Mouse (Mus musculus) thymus, postnatal 4 days (tissue): ENCODE data around the gene Zfp956.
"Not testable (repeated sequence)": the region's sequence is repeated elsewhere in the genome, so short reads cannot be mapped to it uniquely, and the experiment has no call there.

Experiments
- DNase-seq: peaks from one replicate; pipeline ENCODE4 v3.0.0; 2021

Gene Zfp956

GRCm38 (mm10) chr6:47953191-47953726 lies at the start of gene Zfp956:
Gene Zfp956, plus strand, starts transcription at chr6:47953390.
- DNase-seq = peak; percentile 95

- DNase-seq = no peak
Observed at GRCm38 (mm10) chr6:47903587-47903986, 49.6 kb upstream of the Zfp956 start.

GRCm38 (mm10) chr6:47904361-47904760 lies 48.8 kb upstream of the Zfp956 start:
- DNase-seq = no peak

DNA sequence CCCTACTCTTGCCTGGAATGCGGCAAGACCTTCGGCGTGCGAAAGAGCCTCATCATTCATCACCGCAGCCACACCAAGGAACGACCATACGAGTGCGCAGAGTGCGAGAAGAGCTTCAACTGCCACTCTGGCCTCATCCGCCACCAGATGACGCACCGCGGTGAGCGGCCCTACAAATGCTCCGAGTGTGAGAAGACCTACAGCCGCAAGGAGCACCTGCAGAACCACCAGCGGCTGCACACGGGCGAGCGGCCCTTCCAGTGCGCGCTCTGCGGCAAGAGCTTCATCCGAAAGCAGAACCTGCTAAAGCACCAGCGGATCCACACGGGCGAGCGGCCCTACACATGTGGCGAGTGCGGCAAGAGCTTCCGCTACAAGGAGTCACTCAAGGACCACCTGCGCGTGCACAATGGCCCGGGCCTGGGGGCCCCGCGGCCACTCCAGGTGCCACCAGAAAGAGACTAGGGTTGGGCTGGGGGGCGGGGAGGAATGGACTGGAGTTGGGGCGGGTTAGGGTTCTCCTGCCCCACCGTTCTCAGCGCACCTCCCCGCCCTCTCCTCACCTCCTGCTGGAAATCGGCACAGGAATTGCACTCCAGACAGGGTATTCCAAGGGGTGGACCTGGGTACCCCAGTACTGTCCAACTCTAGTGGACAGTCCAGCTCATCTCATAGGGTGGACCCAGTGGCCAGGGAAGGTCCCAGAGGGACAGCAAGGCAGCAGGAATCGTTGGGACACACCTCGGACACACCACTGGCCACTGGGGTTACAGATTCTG lies 48.1 kb upstream of the Zfp956 start:
- DNase-seq = no peak

DNA sequence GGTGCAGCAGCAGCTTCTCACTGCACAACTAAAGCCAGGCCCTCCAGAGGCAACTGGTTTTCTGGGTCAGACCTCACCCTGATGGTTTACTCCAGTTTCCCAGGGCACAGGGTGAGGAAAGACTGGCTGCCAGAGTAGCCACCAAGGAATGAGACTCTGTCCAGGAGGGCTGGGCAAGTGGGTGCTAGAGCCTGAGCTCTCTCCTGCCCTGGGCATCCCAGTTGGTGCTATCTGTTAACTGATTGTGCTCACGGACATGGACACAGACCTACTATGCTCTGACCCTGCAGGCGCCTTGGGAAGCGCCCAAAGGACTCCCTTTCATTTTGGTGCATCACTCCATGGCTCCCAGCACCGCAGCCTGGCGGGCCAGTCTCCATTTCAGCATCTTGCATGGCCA lies 46.9 kb upstream of the Zfp956 start:
- no peak for DNase-seq

- no peak for DNase-seq
Observed at GRCm38 (mm10) chr6:47909007-47909406, 44.2 kb upstream of the Zfp956 start.

DNA sequence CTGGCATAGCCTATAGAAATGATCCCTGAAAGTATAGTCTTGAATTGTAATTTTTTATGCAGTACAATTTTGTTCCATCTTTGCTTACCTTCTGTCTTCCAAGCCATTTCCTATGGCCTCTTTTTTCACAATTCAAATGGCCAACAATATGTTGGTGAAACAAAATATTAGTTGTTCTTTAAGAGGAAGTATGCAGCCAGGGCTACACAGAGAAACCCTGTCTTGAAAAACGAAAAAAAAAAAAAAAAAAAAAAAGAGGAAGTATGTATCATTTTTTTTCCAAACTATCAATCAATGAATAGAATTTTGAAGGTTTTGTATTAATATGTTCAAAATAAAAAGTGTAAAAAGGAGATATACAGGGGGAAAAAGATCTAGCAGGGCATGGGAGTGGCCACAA lies 41.5 kb upstream of the Zfp956 start:
- no peak for DNase-seq

DNA sequence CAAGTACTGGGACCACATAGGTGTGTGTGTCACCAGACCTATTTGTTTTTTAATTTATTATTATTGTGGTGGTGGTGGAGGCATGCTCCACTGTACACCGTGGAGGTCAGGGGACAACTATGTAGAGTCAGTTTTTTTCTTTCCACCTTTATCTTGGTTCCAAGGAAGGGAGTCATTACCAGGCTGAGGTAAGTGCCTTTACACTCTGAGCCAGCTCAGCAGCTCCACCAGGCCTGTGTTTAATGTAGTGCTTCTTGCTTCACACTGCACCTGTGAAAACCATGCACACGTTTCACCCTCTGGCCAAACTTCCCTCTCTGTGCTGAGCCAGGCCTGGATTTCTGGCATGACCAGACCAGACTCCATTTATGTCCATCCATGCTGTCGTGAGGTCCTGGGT lies 40.2 kb upstream of the Zfp956 start:
- no peak for DNase-seq

DNA sequence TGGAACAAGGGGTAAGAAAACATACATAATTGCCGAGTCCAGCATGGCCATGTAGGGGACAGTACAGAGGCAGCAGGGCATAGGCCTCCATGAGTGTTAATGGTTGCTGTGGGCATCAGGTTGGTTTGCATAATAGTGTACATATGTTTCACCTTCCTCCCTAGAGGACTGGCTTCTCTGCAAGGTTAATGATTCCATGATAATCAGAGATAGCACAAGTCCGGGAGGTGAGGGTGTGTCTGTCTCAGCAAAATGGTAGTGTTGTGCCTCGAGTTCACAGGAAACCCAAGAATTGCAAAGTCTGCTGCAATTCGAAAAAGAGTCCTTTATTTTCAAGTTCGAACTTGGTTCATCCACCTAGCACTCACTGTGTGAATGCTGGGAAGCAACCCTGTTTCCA lies 36.1 kb upstream of the Zfp956 start:
- DNase-seq = no peak

GRCm38 (mm10) chr6:47918768-47919274 lies 34.4 kb upstream of the Zfp956 start:
- DNase-seq = no peak

GRCm38 (mm10) chr6:47919646-47920446 lies 33.3 kb upstream of the Zfp956 start:
- no peak for DNase-seq

DNA sequence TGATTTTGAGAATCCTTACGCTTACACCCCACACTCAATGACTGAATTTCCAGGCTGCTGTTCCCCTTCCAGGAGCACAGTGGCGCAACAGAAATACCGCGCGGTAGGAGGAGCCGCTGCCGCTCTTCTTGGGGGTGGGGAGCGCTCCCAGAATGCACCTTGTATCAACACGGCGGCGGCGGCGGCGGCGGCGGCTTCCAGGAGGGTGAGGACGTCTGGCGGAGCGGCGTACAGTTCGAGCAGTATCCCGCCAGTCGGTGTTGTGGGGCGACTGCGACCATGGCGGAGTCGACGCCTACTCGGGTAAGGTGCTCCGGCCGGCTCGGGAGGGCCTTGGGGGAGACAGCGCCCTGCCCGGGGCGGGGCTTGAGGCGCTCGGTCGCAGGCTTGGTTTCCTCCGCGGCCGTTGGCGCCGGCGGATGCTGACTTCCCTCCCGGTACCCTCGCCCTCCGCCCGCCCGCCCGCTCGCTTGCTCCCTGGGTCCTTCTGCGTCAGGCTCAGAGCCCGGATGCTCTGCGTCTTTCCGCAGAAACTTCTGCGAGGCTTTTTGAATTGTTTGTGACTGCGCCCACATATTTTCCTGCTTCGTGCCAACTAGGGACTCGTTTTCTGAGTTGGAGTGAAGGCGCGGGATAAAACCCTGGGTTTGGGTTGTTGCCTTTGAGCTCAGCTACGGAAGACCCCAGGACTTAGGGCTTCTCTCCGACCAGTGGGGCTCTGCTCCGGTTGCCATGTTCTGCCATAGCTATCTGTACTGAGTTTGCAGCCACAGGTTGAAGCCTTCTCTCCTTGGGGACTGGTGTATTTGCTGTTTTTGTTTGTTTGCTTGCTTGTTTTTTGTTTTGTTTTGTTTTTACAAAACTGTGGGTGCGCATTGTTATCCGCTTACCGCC lies 32.5 kb upstream of the Zfp956 start, which contains the start of gene Zfp212:
TSS of gene Zfp212 (plus strand) at position 30 of the 894 bp plus-strand sequence.
- peak; percentile 92 for DNase-seq

DNA sequence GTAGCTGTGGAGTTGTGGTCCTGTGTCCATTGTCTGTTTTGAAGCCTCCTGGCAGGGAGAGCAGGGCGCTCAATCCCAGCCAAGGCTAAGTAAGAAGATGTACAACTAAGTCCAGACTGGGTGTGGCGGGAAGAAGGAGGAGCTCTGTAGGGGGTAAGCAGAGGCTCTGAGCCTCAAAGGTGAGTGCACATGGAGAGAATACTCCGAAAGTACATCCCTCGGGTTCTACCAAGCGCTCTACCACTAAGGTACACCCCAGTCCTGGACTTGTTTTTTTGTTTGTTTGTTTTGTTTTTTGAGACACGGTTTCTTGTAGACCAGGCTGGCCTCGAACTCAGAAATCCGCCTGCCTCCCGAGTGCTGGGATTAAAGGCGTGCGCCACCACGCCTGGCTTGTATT lies 10.7 kb upstream of the Zfp956 start:
- DNase-seq = no peak

DNA sequence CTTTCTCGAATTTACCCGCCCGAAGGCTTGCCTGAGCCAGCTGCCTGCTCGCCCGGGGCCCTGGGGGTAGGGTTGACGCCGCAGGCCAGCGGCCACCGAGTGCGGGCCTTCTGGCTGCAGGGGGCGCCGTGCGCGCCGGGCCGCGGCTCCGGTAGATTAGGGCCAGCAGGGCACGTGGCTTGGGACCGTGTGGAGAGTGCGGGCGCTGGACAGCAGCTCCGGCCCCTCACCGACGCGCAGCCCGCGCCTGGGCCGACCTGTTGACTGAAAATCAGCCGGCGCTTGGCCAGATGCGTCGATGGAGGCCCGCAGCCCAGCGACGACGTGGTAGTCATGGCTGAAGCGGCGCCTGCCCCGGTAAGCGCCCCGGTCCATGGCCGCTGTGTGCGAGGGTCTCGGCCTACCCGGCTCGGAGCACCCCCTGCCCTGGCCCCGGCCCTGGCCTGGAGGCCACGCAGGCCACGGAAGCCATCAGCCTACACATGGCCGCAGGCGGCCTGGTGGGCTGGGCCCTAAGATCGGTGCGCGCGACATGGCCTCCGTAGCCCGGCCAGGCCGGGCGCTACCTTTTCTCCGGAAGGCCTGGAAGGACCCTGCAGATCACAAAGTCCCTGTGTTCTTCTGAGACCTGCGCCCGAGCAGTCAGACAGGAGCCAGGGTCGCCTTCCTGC lies 10.0 kb upstream of the Zfp956 start:
- peak; percentile 85 for DNase-seq

GRCm38 (mm10) chr6:47943721-47944120 lies 9.5 kb upstream of the Zfp956 start:
- no peak for DNase-seq

GRCm38 (mm10) chr6:47947388-47947787 lies 5.8 kb upstream of the Zfp956 start:
- DNase-seq = no peak

DNA sequence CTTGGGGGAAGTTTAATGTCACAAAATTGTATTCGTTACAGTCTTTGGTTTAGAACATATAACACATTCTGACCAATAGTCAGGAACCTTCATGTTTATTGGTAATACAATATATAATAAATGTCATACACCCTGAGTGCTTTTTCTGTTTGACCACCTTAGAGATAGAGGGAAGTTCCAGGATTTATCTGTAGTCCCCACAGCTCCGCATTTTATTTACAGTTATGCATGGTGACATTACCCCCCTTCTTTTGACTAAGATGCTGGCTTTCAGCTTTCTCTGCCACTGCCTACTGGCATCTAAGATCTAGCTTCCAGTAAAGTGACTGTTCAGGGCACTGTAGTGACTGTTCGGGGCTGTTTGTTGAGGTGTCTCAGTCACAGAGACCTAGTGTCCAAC lies 1.2 kb downstream of the Zfp956 start:
- DNase-seq = no peak

- DNase-seq = no peak
Observed at GRCm38 (mm10) chr6:47957816-47958215, 4.6 kb downstream of the Zfp956 start.

- DNase-seq = no peak
Observed at GRCm38 (mm10) chr6:47960685-47961421, 7.7 kb downstream of the Zfp956 start.

DNA sequence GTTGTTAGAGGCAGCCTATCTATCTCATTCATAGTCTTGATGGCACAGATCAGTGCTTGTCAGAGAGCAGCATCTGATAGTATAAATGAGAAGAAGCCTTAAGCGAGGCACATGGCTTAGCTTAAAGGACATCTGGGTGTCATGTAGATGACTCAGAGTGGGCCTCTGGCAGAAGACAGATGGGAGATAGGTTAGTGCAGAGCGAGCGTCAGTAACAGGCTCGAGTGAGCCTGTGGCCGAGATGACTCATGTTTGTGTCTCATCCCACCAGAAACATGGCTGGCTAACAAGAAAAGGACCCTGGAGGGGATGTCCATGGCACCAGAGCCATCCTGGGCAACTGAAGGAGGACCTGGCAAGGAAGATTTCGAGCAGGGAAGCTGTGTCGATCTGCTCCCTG lies 9.9 kb downstream of the Zfp956 start:
- DNase-seq = no peak

DNA sequence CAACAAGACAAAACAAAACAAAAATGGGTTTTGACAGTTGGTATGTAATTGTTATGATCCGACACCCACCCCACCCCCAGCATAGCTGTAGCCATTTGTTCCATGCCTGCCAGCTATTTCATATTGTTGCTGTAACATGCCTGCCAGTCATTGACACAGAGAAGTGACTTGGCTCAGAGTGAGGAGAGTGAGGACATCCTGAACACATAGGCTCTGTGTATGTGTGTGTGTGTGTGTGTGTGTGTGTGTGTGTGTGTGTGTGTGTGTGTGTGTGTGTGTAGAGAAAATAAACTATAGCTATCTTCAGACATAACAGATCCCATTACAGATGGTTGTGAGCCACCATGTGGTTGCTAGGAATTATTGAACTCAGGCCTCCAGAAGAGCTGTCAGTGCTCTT lies 15.0 kb downstream of the Zfp956 start:
- not testable (repeated sequence) for DNase-seq
